Mouse (Mus musculus) kidney, postnatal 0 days (tissue): ENCODE measurements around the gene Gm17651. TPM values are rescaled to one million over a fixed set of nuclear protein-coding genes. Genes with fewer than 3 reads are reported as not detected.
A peak's percentile ranks its signal among the peaks of the same experiment; 100 is the strongest.

ENCODE experiments used
- ATAC-seq: fragments of 200-750 bp; cut with Nextera tagmentation; replicated peaks from 2 replicates; pipeline ENCODE4 v1.8.0; 2017; ENCODE audit warnings: low read depth, moderate number of reproducible peaks, moderate TSS enrichment, moderate library complexity; ENCODE audit not compliant: low FRiP score
- DNase-seq: peaks from one replicate; pipeline ENCODE4 v3.0.0-alpha.2; 2016; ENCODE audit warnings: low spot score
- H3K27ac ChIP-seq: fragments of 300-500 bp; sonication (generic); 2 replicates; pipeline ENCODE4 v1.5.1; 2014; ENCODE audit warnings: mild to moderate bottlenecking
- H3K27me3 ChIP-seq: fragments of 300-500 bp; sonication (generic); 2 replicates; pipeline ENCODE4 v1.6.1; 2014; ENCODE audit warnings: low read length, mixed read lengths; ENCODE audit not compliant: insufficient read depth
- H3K36me3 ChIP-seq: fragments of 300-500 bp; sonication (generic); 2 replicates; pipeline ENCODE4 v1.6.1; 2014; ENCODE audit warnings: low read length, mixed read lengths; ENCODE audit not compliant: insufficient read depth
- H3K4me1 ChIP-seq: fragments of 300-500 bp; sonication (generic); replicated peaks from 2 replicates; pipeline ENCODE4 v1.6.1; 2014; ENCODE audit warnings: antibody characterized with exemption, low read length, mixed read lengths; ENCODE audit not compliant: insufficient read depth
- H3K4me2 ChIP-seq: fragments of 300-500 bp; sonication (generic); 2 replicates; pipeline ENCODE4 v1.6.1; 2014; ENCODE audit warnings: mild to moderate bottlenecking, low read length, moderate library complexity, mixed read lengths
- H3K4me3 ChIP-seq: fragments of 300-500 bp; sonication (generic); replicated peaks from 2 replicates; pipeline ENCODE4 v1.5.1; 2014; ENCODE audit warnings: low read depth, low read length
- H3K9ac ChIP-seq: fragments of 300-500 bp; sonication (generic); 2 replicates; pipeline ENCODE4 v1.6.1; 2014; ENCODE audit warnings: low read depth, low read length
- H3K9me3 ChIP-seq: fragments of 300-500 bp; sonication (generic); replicated peaks from 2 replicates; pipeline ENCODE4 v1.6.1; 2016; ENCODE audit warnings: low read length, inconsistent platforms, mixed read lengths
- CTCF ChIP-seq: IDR thresholded peaks from 2 replicates; pipeline ENCODE4 v1.5.1; 2016; ENCODE audit warnings: antibody characterized with exemption, low read depth, mild to moderate bottlenecking, moderate library complexity
- WGBS: fragments of 180-500 bp; shearing (Covaris S2); extraction: QIAGEN DNeasy Blood & Tissue Kit; methylation state at CpG from one replicate; pipeline ENCODE4 v1.1.7; 2014; 5-methylcytosine and 5-hydroxymethylcytosine counted together
- polyA plus RNA-seq: library from polyadenylated mRNA; unstranded; fragments of >200 nt; fragmentation: Nextera tagmentation; extraction: Ambion mirVana; gene quantifications from 2 replicates; pipeline ENCODE4 v1.2.1, GENCODE M21; 2015

The Gm17651 gene
- polyA plus RNA-seq, 1 experiment from 2014 or later, result not detected

- Histone ChIP-seq H3K36me3 (no peaks in the 10 kb centered on the region), H3K9me3 (no peaks in the 10 kb centered on the region), H3K9ac (no peak overlapping the region), H3K27ac (no peak overlapping the region), H3K4me2 (no peak overlapping the region), H3K4me1 (no peaks in the 10 kb centered on the region), H3K4me3 (no peak overlapping the region), H3K27me3 (no peaks in the 10 kb centered on the region)
- ATAC-seq, result no peak
- 92% methylated on average over 11 of the region's 11 CpGs for WGBS
- DNase-seq, result no peak
- TF ChIP-seq CTCF, result no peak
Measured at GRCm38 (mm10) chr3:97702448-97703080, 28.1 kb upstream of the Gm17651 start.

- no peak overlapping the region for H3K27ac ChIP-seq
- ATAC-seq (no peak), DNase-seq (no peak)
- no peak overlapping the region for H3K9ac ChIP-seq
- no peaks in the 10 kb centered on the region for H3K27me3 ChIP-seq
- H3K4me1 ChIP-seq, result no peaks in the 10 kb centered on the region
- no peak overlapping the region for H3K4me3 ChIP-seq
- H3K4me2 ChIP-seq, result no peak overlapping the region
- WGBS, result 49% methylated on average over 3 of the region's 3 CpGs
- H3K9me3 ChIP-seq, result no peaks in the 10 kb centered on the region
- TF ChIP-seq CTCF, result no peak
- H3K36me3 ChIP-seq, result no peaks in the 10 kb centered on the region
Measured at GRCm38 (mm10) chr3:97701198-97701597, 26.7 kb upstream of the Gm17651 start.

- H3K27ac ChIP-seq, result no peak overlapping the region
- 76% methylated on average over 3 of the region's 3 CpGs for WGBS
- H3K4me3 ChIP-seq, result no peak overlapping the region
- no peaks in the 10 kb centered on the region for H3K4me1 ChIP-seq
- H3K9ac ChIP-seq, result no peak overlapping the region
- no peak for TF ChIP-seq CTCF
- H3K9me3 ChIP-seq, result no peaks in the 10 kb centered on the region
- no peak for ATAC-seq
- DNase-seq, result no peak
- H3K36me3 ChIP-seq, result no peaks in the 10 kb centered on the region
- no peak overlapping the region for H3K4me2 ChIP-seq
- H3K27me3 ChIP-seq, result no peaks in the 10 kb centered on the region
Measured at GRCm38 (mm10) chr3:97699061-97699460, 24.6 kb upstream of the Gm17651 start.

GRCm38 (mm10) chr3:97697291-97697690, 22.8 kb upstream of the Gm17651 start:
- Histone ChIP-seq H3K9ac (no peak overlapping the region), H3K4me3 (no peak overlapping the region), H3K36me3 (no peaks in the 10 kb centered on the region), H3K27ac (peak overlapping the region; percentile 36; the same call in 1 of the 2 replicates), H3K4me2 (no peak overlapping the region), H3K27me3 (no peaks in the 10 kb centered on the region), H3K9me3 (no peaks in the 10 kb centered on the region), H3K4me1 (no peaks in the 10 kb centered on the region)
- no peak for TF ChIP-seq CTCF
- WGBS, result 36% methylated on average over 9 of the region's 9 CpGs
- DNase-seq, result no peak
- ATAC-seq, result peak; percentile 76

GRCm38 (mm10) chr3:97696866-97697265, 22.4 kb upstream of the Gm17651 start:
- Histone ChIP-seq H3K36me3 (no peaks in the 10 kb centered on the region), H3K9ac (no peak overlapping the region), H3K27ac (peak overlapping the region; percentile 36; the same call in 1 of the 2 replicates), H3K27me3 (no peaks in the 10 kb centered on the region), H3K4me1 (no peaks in the 10 kb centered on the region), H3K4me2 (no peak overlapping the region), H3K4me3 (no peak overlapping the region), H3K9me3 (no peaks in the 10 kb centered on the region)
- ATAC-seq, result no peak
- 79% methylated on average over 9 of the region's 9 CpGs for WGBS
- TF ChIP-seq CTCF, result no peak
- no peak for DNase-seq

- Histone ChIP-seq H3K9ac (no peak overlapping the region), H3K4me1 (no peaks in the 10 kb centered on the region), H3K4me3 (no peak overlapping the region), H3K27ac (no peak overlapping the region), H3K9me3 (no peaks in the 10 kb centered on the region), H3K4me2 (no peak overlapping the region), H3K27me3 (no peaks in the 10 kb centered on the region), H3K36me3 (no peaks in the 10 kb centered on the region)
- ATAC-seq, result no peak
- no peak for DNase-seq
- WGBS, result 89% methylated on average over 6 of the region's 6 CpGs
- no peak for TF ChIP-seq CTCF
Measured at GRCm38 (mm10) chr3:97693806-97694205, 19.3 kb upstream of the Gm17651 start.
